ENCODE assay signal across 10 mouse cellular contexts in genomic region chr17:46874133-46874532, GRCm38 (mm10). TPM values are rescaled to one million over a fixed set of nuclear protein-coding genes. Genes with fewer than 3 reads are reported as not detected.
A peak's percentile ranks its signal among the peaks of the same experiment; 100 is the strongest.
DNase-seq lines count a peak whose midpoint lies in the region; ATAC-seq and TF ChIP-seq lines count a peak whose summit lies in the region.
"Had no signal": no experiment of that assay in that cellular context is flagged by ENCODE, and none has a peak within 500 bp of the region (broad histone marks: within the 10 kb centered on the region; RNA-seq: fewer than 3 reads in every experiment).

No protein-coding gene starts in this region.

- H3K27me3 ChIP-seq in embryonic facial prominence, embryonic 14.5 days (replicated peaks; ENCODE audit: control insufficient read depth, insufficient read depth, low read length): no peaks in the 10 kb centered on the region
- no peaks in the 10 kb centered on the region for H3K27me3 ChIP-seq in myocyte (ENCODE audit: control insufficient read depth, insufficient read depth, insufficient read length)
- H3K27me3 ChIP-seq in hindbrain, embryonic 14.5 days (ENCODE audit: control insufficient read depth, insufficient read depth, low read length): no peaks in the 10 kb centered on the region
- H3K27me3 ChIP-seq in hindbrain, embryonic 13.5 days: no peaks in the 10 kb centered on the region
- H3K27me3 ChIP-seq: lung, embryonic 15.5 days had no signal

- H3K27ac ChIP-seq in embryonic facial prominence, embryonic 14.5 days (replicated peaks; ENCODE audit: low read depth, low read length): no peak overlapping the region; the same call in 1 of the 2 replicates
- H3K27ac ChIP-seq in hindbrain, embryonic 14.5 days: no peak overlapping the region
- no peak overlapping the region for H3K27ac ChIP-seq in hindbrain, embryonic 13.5 days
- H3K27ac ChIP-seq: lung, embryonic 15.5 days had no signal

- no peak overlapping the region for H3K4me3 ChIP-seq in embryonic facial prominence, embryonic 14.5 days (ENCODE audit: low read depth, low read length)
- no peak overlapping the region for H3K4me3 ChIP-seq in myocyte
- no peak overlapping the region for H3K4me3 ChIP-seq in hindbrain, embryonic 14.5 days (replicated peaks; ENCODE audit: low read length)
- no peak overlapping the region for H3K4me3 ChIP-seq in hindbrain, embryonic 13.5 days
- H3K4me3 ChIP-seq: lung, embryonic 15.5 days had no signal

- ATAC-seq in embryonic facial prominence, embryonic 14.5 days (ENCODE audit: low read depth): peak; percentile 28; the same call in 1 of the 2 replicates
- ATAC-seq in hindbrain, embryonic 14.5 days (ENCODE audit: low FRiP score): no peak
- no peak for ATAC-seq in hindbrain, embryonic 13.5 days (ENCODE audit: low FRiP score)

- DNase-seq in urinary bladder, postnatal 14 days (ENCODE audit: low spot score): peak; percentile 50
- no peak for DNase-seq in urinary bladder, postnatal 4 days (ENCODE audit: low spot score in 2 of 2)
- peak; percentile 65 for DNase-seq in embryonic facial prominence, embryonic 14.5 days (ENCODE audit: low spot score)
- peak; percentile 36 for DNase-seq in kidney, adult 18-20 months
- no peak for DNase-seq in B cell, adult 2 months
- DNase-seq in hindbrain, embryonic 14.5 days (ENCODE audit: low spot score): no peak

- H3K4me2 ChIP-seq in embryonic facial prominence, embryonic 14.5 days (ENCODE audit: low read depth, low read length): no peak overlapping the region
- H3K4me2 ChIP-seq in myocyte (ENCODE audit: low read depth): peak overlapping the region; percentile 68
- H3K4me2 ChIP-seq in hindbrain, embryonic 14.5 days (replicated peaks): no peak overlapping the region
- no peak overlapping the region for H3K4me2 ChIP-seq in hindbrain, embryonic 13.5 days
- H3K4me2 ChIP-seq: lung, embryonic 15.5 days had no signal

- H3K4me1 ChIP-seq in embryonic facial prominence, embryonic 14.5 days (ENCODE audit: control insufficient read depth, insufficient read depth, low read length): no peaks in the 10 kb centered on the region
- no peaks in the 10 kb centered on the region for H3K4me1 ChIP-seq in hindbrain, embryonic 14.5 days (replicated peaks; ENCODE audit: control insufficient read depth, insufficient read depth, low read length)
- H3K4me1 ChIP-seq in hindbrain, embryonic 13.5 days (replicated peaks): peaks cover 25% of the 10 kb centered on the region

- no peaks in the 10 kb centered on the region for H3K79me2 ChIP-seq in myocyte (ENCODE audit: control insufficient read depth, insufficient read depth)

- no peaks in the 10 kb centered on the region for H3K9me3 ChIP-seq in embryonic facial prominence, embryonic 14.5 days (ENCODE audit: control insufficient read depth, low read length)
- no peaks in the 10 kb centered on the region for H3K9me3 ChIP-seq in hindbrain, embryonic 14.5 days (ENCODE audit: control insufficient read depth, low read length)
- no peaks in the 10 kb centered on the region for H3K9me3 ChIP-seq in hindbrain, embryonic 13.5 days
- H3K9me3 ChIP-seq: lung, embryonic 15.5 days had no signal

- no peak overlapping the region for H3ac ChIP-seq in myocyte (ENCODE audit: control insufficient read depth, insufficient read length)

- H3K36me3 ChIP-seq in embryonic facial prominence, embryonic 14.5 days (ENCODE audit: control insufficient read depth, insufficient read depth, low read length): no peaks in the 10 kb centered on the region
- H3K36me3 ChIP-seq in myocyte (ENCODE audit: control insufficient read depth, insufficient read depth): no peaks in the 10 kb centered on the region
- no peaks in the 10 kb centered on the region for H3K36me3 ChIP-seq in hindbrain, embryonic 14.5 days (replicated peaks; ENCODE audit: control insufficient read depth, insufficient read depth)
- no peaks in the 10 kb centered on the region for H3K36me3 ChIP-seq in hindbrain, embryonic 13.5 days
- H3K36me3 ChIP-seq: lung, embryonic 15.5 days had no signal

- TF ChIP-seq POLR2A in myocyte (IDR thresholded peaks at IDR 0.05; ENCODE audit: insufficient read length, low read depth): no peak

- WGBS in embryonic facial prominence, embryonic 14.5 days: 35% methylated on average over 10 of the region's 10 CpGs
- 44% methylated on average over 10 of the region's 10 CpGs for WGBS in hindbrain, embryonic 14.5 days
- WGBS in hindbrain, embryonic 13.5 days: 41% methylated on average over 10 of the region's 10 CpGs

- no peak overlapping the region for H3K9ac ChIP-seq in embryonic facial prominence, embryonic 14.5 days (ENCODE audit: low read depth, low read length)
- no peak overlapping the region for H3K9ac ChIP-seq in hindbrain, embryonic 14.5 days
- H3K9ac ChIP-seq in hindbrain, embryonic 13.5 days: no peak overlapping the region; the same call in 1 of the 2 replicates
- H3K9ac ChIP-seq: lung, embryonic 15.5 days had no signal

TF ChIP-seq in myocyte, 11 proteins besides CTCF, POLR2A, EP300 and RAD21:
- TF ChIP-seq E2F4 (IDR thresholded peaks at IDR 0.05; ENCODE audit: insufficient read depth) (no peak), POLR2AphosphoS2 (IDR thresholded peaks at IDR 0.05; ENCODE audit: insufficient read length, low read depth) (no peak), USF1 (IDR thresholded peaks at IDR 0.05; ENCODE audit: low read depth) (no peak), MAX (IDR thresholded peaks at IDR 0.05; ENCODE audit: low read depth) (no peak), TCF3 (IDR thresholded peaks at IDR 0.05; ENCODE audit: insufficient read length, low read depth) (no peak), MYOG (IDR thresholded peaks at IDR 0.05; ENCODE audit: control insufficient read depth in 1 of 3, insufficient read depth in 1 of 3, insufficient read length in 2 of 3, low read depth in 2 of 3) (peak in 1 of 3 experiments; percentile 72), MYOD1 (IDR thresholded peaks at IDR 0.05; ENCODE audit: control insufficient read depth in 1 of 3, insufficient read length in 2 of 3, low read depth in 2 of 3) (peak in 2 of 3 experiments; percentile 60 to 73), CEBPB (IDR thresholded peaks at IDR 0.05; ENCODE audit: insufficient read depth, poor library complexity, severe bottlenecking) (no peak), REST (IDR thresholded peaks at IDR 0.05; ENCODE audit: insufficient read depth, insufficient read length) (no peak), SRF (IDR thresholded peaks at IDR 0.05; ENCODE audit: control insufficient read depth, insufficient read length, low read depth) (no peak), TCF12 (IDR thresholded peaks at IDR 0.05; ENCODE audit: insufficient read depth, poor library complexity, severe bottlenecking) (no peak)
TF ChIP-seq in myocyte: peak in this region for 2.

RNA-seq across cellular contexts. Expression of gene Bicral, which starts 15.9 kb away (rescaled TPM):
- 5.3 and 5.7 TPM in 2 replicates for polyA plus RNA-seq in embryonic facial prominence, embryonic 14.5 days (2014; fragmentation: Nextera tagmentation; extraction: Ambion mirVana)
- polyA plus RNA-seq in myocyte (2012; fragmentation: generic; extraction: Trizol): 5.1 TPM
- polyA plus RNA-seq in hindbrain, embryonic 14.5 days (2014; fragmentation: Nextera tagmentation; extraction: Ambion mirVana): 9.8 and 11.7 TPM in 2 replicates
- polyA plus RNA-seq in hindbrain, embryonic 13.5 days (2015; fragmentation: Nextera tagmentation; extraction: Ambion mirVana): 5.9 and 7.8 TPM in 2 replicates

RNA-seq across cellular contexts. Expression of gene Tbcc, which starts 16.4 kb away (rescaled TPM):
- polyA plus RNA-seq in embryonic facial prominence, embryonic 14.5 days (2014; fragmentation: Nextera tagmentation; extraction: Ambion mirVana): 55.0 and 63.3 TPM in 2 replicates
- polyA plus RNA-seq in myocyte (2012; fragmentation: generic; extraction: Trizol): 46.1 TPM
- polyA plus RNA-seq in hindbrain, embryonic 14.5 days (2014; fragmentation: Nextera tagmentation; extraction: Ambion mirVana): 54.7 and 61.6 TPM in 2 replicates
- 58.7 and 63.7 TPM in 2 replicates for polyA plus RNA-seq in hindbrain, embryonic 13.5 days (2015; fragmentation: Nextera tagmentation; extraction: Ambion mirVana)

RNA-seq across cellular contexts. Expression of gene Prph2, which starts 36.1 kb away (rescaled TPM):
- not detected in 2 replicates for polyA plus RNA-seq in embryonic facial prominence, embryonic 14.5 days (2014; fragmentation: Nextera tagmentation; extraction: Ambion mirVana)
- polyA plus RNA-seq in myocyte (2012; fragmentation: generic; extraction: Trizol): not detected
- not detected in 2 replicates for polyA plus RNA-seq in hindbrain, embryonic 14.5 days (2014; fragmentation: Nextera tagmentation; extraction: Ambion mirVana)
- not detected in 2 replicates for polyA plus RNA-seq in hindbrain, embryonic 13.5 days (2015; fragmentation: Nextera tagmentation; extraction: Ambion mirVana)
- polyA plus RNA-seq: embryonic facial prominence, embryonic 11.5 days; lung, embryonic 15.5 days had no signal

Comparison
In these comparisons a context has a peak if more than half of its experiments do, and no peak if none do; other contexts are left out.
1. DNase-seq: peak in urinary bladder, postnatal 14 days (single experiment), embryonic facial prominence, embryonic 14.5 days (single experiment) and kidney, adult 18-20 months (single experiment); none in urinary bladder, postnatal 4 days (0 of 2), B cell, adult 2 months (0 of 2) and hindbrain, embryonic 14.5 days (single experiment).